Mouse (Mus musculus) R1 (cell line): ENCODE results near the gene Gzmm.
A peak's percentile ranks its signal among the peaks of the same experiment; 100 is the strongest.
"Not testable (repeated sequence)": the region's sequence is repeated elsewhere in the genome, so short reads cannot be mapped to it uniquely, and the experiment has no call there.

Source experiments
- DNase-seq: peaks from one replicate; pipeline ENCODE4 v3.0.0-alpha.2; 2018; ENCODE audit warnings: low read depth, low spot score

Gzmm gene

DNA sequence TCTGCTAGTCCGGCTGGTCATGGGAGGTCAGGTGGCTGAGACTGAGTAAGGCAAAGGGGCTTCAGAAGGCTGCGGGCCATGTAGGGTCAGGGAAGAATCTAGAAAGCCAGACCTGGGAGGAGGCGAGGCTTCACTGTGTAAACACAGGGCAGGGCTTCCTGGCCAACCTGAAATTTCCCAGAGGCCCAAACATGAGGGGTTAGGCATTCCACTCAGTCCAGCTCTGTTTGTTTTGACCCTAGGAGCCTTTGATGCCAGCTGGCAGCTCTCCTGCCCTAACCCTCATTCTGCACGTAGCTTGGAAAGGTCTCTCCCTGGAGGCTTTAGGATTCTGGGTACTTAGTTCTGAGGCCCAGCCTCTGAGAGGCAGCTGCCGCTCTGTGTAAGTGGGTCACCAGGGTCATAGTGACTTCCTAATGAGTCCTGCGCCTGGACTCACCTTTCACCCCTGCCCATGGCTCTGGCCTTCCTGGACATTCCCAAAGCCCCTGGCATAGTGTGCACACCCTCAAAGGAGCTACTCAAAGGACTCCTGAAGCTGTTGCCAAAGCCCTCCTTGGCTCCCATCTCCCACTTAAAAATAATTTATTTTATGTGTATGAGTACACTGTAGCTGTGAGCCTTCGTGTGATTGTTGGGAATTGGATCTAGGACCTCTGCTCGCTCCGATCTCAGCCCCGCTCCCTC lies 12.8 kb downstream of the Gzmm start:
- DNase-seq: no peak

- DNase-seq: not testable (repeated sequence)
Measured at GRCm38 (mm10) chr10:79702970-79703369, 14.2 kb downstream of the Gzmm start.

- no peak for DNase-seq
Measured at GRCm38 (mm10) chr10:79703541-79703940, 14.7 kb downstream of the Gzmm start.

- DNase-seq: peak; percentile 99
Measured at GRCm38 (mm10) chr10:79704065-79704969, 15.5 kb downstream of the Gzmm start, which contains the start of gene Bsg. Gene Bsg (plus strand): TSS chr10:79704491.

- no peak for DNase-seq
Measured at GRCm38 (mm10) chr10:79704970-79705360, 16.1 kb downstream of the Gzmm start.

- DNase-seq: no peak
Measured at GRCm38 (mm10) chr10:79705951-79706350, 17.1 kb downstream of the Gzmm start.

GRCm38 (mm10) chr10:79706406-79707094 lies 17.7 kb downstream of the Gzmm start:
- no peak for DNase-seq

GRCm38 (mm10) chr10:79707162-79707561 lies 18.3 kb downstream of the Gzmm start:
- no peak for DNase-seq

DNA sequence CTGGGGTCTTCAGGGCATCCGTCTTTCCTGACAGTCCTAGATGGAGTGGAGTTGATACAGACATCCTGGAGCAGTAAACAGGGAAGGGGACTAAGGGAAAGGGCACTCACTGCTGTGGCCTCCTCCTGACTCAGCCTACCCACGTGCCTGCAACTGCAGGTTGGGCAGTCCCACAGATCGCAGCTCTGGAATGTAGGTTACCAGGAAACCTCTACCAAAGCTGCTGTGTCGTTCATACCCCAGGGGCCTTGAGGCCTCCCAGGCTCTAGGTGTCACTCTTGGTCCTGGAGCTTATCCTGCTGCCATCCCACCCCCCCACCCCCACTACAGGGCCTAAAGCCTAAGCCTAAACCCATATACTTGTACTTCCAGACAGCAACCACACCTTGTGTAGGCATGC lies 18.9 kb downstream of the Gzmm start:
- DNase-seq: peak; percentile 79

DNA sequence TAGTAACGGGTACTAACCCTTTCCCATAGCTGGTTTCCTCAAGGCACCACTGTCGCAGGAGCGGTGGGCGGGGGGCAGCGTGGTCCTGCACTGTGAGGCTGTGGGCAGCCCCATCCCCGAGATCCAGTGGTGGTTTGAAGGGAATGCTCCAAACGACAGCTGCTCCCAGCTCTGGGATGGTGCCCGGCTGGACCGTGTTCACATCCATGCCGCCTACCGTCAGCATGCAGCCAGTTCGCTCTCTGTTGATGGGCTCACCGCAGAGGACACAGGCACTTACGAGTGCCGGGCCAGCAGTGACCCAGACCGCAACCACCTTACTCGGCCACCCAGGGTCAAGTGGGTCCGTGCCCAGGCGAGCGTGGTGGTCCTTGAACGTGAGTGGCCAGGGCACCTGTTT lies 19.8 kb downstream of the Gzmm start:
- no peak for DNase-seq

DNA sequence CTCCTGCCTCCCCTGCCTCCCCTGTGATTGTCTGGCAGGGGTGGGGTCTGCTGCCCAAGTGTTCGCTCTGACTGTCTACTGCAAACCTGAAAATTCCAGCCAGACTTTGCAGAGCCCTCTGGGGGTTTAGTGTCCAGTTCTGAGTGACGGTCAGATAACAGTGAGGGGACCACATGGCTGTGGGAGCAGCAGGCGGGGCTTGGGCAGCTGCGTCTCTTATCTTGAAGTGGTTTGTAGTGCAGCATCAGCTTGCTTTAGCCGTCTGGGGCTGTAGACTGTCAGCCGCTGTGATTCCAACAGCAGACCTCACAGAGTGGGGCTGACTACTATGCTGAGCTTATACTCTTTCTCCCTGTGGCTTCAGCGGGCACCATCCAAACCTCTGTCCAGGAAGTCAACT lies 20.5 kb downstream of the Gzmm start:
- no peak for DNase-seq

GRCm38 (mm10) chr10:79712029-79712428 lies 23.2 kb downstream of the Gzmm start:
- DNase-seq: peak; percentile 78

DNA sequence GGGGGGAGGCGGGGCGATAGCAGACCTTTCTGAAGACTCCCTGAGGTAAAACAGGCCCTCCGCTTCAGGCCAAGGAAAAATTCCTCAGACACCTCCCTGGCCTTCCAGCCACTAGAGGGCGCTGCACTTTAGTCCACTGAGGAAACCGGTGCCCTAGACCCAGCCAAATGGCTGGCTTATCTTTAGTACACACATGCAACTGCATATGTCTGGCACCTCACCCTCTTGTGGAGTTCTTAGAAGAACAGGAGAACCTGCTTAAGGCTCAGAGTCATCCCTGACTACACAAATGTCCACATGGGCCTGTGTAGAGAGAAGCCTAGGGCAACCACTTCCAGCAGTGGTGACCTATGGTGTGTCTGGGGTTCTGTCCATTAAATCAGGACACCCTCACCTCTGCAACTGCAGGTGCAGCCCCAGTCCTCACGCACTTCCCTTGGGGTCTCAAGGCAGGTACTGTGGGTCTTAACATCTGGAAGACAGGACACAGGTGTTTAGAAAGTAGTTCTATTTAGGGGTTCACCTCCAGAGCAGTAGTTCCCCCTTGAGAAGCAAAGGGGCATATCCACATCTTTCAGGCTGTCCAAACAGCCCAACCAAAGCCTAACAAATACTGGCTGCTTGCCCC lies 23.8 kb downstream of the Gzmm start:
- peak; percentile 92 for DNase-seq

- no peak for DNase-seq
Measured at GRCm38 (mm10) chr10:79713163-79713562, 24.3 kb downstream of the Gzmm start.

DNA sequence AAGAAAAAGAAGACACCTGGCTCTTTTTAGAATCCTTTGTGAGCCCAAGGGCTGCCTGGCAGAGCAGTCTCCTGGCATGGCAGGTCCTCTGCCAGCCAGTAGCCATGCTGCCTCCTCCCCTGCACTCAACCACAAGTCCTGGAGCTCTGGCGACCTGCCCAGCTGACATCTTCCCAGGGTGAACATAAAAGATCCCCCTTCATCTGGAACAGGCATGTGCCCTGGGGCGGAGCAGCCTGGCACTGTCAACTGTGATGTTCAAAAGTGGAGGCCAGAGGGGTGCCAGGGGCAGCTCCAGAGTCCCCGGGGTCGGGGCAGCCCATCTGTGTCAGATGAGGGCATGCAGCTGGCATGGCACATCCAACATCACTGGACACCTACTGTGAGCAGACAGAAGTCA lies 26.2 kb downstream of the Gzmm start:
- DNase-seq: no peak

- no peak for DNase-seq
Measured at GRCm38 (mm10) chr10:79716254-79716987, 27.6 kb downstream of the Gzmm start, which contains the start of gene Hcn2. Gene Hcn2 (plus strand): TSS chr10:79716634.

DNA sequence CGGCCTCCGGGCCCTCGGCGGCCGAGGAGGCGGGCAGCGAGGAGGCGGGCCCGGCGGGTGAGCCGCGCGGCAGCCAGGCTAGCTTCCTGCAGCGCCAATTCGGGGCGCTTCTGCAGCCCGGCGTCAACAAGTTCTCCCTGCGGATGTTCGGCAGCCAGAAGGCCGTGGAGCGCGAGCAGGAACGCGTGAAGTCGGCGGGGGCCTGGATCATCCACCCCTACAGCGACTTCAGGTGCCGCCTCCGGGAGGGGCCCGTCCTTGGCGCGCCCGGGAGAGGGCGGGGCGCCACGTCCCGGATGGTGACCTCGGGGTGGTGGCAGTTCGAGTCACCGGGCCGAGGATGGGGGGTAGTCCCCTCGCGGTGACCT lies 28.2 kb downstream of the Gzmm start:
- no peak for DNase-seq

DNA sequence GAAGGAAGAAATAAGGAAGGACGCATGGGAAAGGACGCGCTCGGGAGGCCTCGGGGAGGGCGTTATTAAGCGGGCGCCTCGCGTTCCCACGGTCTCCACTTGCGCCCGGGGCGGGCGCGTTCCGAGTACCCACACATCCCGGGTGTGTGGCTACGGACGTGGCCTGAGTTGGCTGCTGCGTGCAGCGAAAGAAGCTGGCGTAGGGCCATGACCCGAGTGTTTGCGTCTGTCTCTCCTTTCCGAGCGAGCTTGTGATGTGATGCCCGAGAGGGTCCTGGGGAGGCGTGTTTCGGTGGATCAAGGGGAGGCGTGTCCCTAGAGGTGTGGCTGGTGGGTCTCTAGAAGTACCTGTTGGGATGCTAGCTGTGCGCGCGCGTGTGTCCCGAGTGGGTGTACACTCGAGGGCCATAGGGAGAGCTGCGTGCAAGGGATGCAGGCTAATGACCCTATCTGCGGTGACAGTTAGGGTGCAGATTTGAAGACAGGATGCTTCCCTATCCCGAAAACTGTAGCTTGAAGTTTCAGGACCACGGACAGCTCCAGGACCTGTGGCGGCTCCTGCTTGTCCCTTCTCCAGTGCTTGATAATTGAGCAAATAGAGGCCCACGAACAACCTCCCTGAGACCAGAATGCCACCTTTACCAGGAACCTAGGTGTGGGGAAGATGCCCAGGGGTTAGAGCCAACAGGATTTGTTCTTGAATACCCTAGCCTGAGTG lies 29.0 kb downstream of the Gzmm start:
- peak; percentile 85 for DNase-seq

DNA sequence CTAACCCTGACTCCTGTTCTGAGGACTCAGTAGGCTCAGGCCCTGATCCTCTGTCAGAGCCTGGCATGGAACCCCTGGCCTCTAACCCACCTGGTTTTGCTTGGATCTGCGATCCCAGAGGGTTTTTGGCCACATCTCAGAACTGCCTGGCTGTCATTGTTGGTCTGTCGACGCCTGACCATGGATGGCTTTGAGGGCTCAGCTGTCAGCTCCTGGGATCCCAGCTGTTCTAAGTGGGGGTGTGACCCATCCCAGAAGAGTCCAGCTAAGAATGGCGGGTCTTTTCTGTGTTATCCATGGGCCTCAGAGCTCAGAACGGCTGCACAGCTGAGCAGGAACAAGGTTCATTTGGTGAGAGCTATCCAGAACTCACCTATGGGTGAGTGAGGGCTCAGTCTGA lies 32.3 kb downstream of the Gzmm start:
- DNase-seq: no peak

GRCm38 (mm10) chr10:79723047-79723446 lies 34.2 kb downstream of the Gzmm start:
- DNase-seq: no peak
